Mouse (Mus musculus) kidney, postnatal 25 days (tissue): ENCODE data around the gene Plcb4.
"Not testable (repeated sequence)": the region's sequence is repeated elsewhere in the genome, so short reads cannot be mapped to it uniquely, and the experiment has no call there.

Experiments used
- DNase-seq, 2 experiments: peaks; one replicate each; pipeline ENCODE4 v3.0.0; 2021; ENCODE audit warnings: mixed read lengths in 2 of 2

Plcb4 gene

DNA sequence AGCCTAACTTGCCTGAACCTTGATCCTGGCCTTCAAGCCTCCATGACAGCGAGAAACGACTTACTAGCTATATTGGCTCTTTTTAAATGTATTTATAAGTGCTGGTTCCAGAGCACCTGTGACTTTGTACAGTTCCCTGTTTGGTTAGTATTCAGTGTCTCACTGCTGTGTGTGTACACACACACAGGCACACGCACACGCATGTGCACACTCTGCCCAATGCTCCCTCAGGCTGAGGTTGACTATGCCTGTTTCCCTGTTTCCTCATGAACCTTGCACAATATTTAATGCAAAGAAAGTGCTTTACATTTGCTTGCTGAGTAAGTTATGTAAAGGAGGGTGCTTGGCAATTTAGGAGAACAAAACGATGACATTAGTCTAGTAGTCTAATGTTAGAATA, 16.5 kb downstream of the Plcb4 start:
- DNase-seq = no peak

DNA sequence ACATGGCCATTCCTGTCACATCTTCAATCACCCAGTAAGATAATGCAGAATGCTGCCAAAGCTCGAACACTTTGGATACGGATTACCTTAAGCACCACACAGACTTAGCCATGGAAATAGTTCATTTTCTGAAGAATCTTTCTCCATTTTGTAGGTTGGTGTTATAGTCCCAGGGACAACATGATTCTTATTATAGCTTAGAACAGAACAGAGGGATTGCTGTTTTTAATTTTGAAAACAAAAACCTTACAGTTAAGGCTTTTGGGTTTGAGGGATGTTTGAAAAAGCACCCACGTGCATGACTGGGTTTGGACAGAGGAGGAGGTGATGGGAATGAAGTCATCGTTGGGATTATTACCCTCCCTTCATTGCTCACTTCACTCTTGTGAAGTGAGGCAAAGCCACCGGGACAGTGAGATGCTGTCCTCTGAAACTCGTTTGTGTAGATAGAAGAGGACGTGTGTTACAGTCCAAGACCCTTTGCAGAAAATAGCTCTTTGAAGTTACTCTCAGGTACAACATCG, 18.2 kb downstream of the Plcb4 start:
- DNase-seq = no peak

DNA sequence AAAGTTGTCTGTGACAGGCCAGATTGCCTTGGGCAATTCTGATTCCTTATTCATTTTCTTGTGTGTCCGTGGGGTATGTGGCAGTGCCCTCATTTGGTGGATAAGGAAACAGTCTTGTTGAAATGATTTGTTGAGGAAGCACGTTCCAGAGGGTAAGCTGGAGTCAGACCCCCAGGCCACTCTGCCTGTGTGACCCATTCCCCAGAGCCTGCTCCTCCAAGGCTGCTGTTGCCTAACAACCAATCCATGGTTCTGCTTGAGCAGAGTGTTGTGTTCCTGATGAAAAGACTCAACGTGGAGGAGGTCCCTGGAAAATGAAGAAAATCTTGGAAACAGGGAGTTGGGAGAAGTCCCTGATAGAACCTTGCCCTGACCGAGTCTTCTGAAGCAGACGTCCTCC, 18.8 kb downstream of the Plcb4 start:
- DNase-seq = no peak

DNA sequence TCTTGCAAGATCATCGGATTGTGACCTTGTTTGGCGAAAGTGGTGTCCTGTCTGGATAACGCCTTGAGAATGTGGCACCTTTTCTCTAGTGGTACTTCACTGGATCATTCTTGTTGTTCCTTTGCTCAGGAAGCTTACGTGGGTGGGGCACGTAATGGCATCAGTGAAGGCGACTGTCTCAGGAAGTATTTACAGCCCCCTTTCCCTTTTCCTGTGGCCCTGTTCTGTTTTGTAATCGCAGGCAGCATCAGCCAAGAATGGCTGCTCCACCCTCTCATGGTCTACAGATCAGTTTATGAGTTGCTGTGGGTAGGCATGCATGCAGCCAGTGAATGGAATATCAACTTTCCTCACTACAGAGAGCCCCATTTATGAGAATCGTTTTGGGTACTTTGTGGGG, 21.2 kb downstream of the Plcb4 start:
- DNase-seq = peak in 1 of 2 experiments; percentile 48

DNA sequence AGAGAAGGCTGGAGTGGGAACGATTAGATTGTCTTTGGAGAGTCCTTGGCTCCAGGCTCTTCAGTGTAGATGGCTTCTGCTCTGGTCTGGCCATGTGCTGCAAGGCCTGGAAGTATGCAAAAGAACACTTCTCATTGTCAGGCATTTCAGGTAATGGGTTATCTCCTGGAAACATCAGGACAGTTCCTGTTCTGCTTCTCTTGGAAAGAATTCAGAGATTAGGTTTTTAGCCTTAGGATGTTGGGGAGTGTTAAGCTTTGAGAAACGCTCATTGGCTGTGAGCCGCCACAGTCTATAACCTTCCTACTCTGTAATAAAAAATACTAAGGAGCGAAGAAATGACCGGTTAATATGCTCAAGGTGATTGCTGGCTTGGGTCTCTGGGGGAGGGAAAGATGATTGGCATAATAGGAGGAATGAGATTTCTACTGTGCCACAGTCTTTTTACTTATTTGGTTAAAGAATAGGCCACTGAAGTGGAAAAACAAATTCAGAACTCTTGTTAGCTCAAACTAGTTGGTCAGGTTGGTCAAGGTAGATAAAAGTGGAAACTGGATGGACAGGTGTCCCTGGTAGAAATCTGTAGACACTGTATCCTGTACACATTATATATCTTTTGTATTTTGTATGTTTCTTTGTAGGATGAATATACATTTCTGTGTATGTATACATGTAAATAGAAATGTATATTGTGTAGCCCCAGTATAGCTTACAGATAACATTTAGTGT, 21.8 kb downstream of the Plcb4 start:
- DNase-seq = no peak

DNA sequence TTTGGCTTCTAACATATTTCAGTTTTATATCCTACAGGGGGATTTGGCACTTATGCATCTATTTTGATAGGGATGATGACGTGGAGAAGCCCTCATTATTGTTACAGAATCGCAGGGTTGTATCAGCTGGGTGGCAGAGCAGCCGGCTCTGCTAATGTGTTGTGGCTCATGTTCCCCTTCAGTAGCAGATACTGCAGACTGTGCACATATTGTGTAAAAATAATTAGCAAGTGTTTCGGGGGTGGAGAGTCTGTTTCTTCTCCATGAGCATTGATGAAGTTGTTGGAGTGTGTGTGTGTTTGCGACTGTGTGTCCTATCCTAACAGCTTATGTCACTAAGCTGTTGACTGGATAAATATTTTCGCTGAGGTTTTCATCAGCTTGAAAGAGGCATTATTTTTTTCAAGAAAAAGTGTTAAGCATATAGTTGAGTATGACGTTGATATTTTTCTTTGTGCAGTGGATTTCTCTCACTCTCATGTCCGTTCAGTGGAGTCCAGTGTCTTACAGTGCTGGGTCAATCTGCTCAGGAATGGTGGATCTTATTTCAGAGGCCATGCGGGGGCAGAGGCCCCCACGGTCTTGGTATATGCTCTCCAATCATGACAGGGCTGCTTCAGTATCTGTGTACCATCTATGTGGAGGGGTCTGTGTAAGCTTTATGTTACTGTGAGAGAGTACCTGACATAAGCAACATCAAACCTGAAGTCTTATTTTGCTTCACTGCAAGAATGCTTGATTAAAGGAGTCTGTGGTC, 25.1 kb downstream of the Plcb4 start:
- DNase-seq = no peak

DNA sequence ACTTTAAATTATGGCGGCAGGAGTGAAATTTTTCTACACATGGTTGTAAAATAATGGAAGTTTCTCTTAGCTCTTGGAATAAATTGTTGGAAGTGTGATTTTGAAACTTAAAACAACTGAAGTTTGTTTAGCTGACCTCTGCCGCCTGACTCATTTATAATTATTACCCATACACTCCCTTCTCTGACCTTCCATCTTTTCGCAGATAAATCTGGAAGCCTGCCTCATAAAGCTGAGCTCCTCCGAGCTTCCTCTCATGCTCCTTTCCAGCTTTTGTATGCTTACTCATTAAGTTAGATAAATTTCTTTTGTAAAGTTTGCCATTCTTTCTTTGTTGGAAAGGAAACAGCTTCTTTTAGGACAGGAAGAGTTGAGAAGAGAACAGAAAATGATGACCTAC, 27.9 kb downstream of the Plcb4 start:
- no peak for DNase-seq

DNA sequence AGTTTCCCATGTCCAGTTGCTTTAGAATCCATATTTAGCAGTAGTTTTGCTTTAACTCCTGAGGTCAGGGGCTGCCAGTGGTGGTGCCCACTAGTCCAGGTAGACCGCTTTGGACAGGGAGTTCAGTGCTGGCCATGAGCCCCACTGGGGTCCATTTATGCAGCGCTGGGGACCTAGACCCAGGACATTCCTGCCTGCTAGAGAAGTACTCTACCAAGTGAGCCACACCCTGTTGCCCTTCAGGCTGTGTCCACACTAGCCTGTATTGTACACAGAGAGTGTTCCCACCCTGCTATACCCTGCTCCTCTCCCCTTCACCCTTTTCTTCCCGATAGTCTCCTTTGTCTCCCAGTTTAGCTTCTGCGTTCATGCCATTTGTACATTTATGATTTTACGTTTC, 28.8 kb downstream of the Plcb4 start:
- DNase-seq = no peak

DNA sequence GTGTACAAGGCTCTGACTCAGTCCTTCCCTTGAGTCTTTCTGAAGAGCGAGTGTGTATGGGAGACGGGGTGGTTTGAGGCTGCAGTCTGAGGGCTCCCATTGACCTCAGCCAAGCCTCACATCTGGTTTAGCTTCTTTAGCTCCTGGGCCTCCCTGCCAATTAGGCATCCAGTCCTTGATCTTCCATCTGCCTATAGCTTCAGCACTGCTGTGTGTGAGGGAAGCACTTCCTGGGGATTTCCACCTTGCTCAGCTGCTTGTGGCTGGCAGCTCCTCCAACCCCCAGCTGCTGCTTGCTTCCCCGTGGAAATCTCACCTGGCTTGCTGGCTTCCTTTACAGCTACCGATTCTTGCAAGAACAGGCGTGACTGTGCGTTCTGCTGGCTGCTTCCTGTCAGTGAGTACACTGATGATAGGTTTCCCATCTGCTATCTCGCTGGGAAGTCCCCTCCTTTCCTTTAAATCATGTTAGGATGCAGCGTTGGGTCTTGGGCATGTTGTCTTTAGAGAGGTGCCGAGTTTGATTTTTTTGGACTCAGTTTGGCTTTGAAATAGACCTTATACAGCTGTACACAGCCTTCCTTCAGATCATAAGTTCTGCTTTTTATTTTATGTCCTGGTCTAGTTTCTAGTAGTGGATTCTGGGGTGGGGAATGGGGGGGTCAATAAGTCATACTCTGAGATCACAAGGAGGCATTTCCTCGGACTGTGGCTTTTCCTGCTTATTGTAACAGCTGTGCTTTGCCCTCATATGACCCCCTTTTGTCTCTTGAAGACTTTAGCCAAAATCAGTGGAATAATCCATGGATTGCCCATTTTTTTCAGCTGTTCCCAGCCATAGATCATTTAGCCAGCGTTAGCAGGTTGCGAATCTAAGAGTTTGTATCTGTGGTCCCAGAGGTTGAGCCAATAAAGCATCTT, 34.0 kb downstream of the Plcb4 start:
- peak; percentile 57 to 82 for DNase-seq

DNA sequence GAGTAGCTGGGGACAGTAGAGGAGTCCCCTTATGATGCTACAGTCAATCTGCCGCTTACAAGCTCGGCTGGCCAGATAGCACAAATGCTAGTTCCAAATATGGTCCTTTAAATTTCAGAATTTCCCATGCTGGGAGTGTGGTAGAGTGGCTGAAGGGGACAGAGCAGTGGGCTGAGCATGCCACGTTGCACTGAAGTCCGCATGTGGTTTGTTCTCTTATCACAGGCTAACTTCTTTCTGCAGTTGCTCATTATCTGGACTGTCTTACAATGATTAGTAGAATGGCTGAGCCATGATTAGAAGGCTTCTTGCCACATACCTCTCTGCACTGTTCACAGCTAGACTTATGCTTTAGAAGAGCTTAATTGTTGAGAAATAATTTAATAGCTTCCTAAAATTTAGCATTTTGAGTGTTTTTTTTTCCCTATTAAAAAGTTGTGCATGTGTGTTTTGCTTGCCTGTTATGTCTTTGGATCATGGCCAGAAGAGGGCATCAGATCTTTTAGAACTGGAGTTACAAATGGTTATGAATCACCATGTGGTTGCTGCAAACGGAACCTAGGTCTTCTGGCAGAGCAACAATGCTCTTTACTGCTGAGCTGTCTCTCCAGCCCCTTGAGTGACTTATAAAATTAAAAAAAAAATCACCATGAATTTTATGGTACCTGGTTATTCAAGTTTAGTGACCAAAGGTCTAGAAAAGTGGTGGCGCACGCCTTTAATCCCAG, 42.0 kb downstream of the Plcb4 start:
- DNase-seq = no peak

DNA sequence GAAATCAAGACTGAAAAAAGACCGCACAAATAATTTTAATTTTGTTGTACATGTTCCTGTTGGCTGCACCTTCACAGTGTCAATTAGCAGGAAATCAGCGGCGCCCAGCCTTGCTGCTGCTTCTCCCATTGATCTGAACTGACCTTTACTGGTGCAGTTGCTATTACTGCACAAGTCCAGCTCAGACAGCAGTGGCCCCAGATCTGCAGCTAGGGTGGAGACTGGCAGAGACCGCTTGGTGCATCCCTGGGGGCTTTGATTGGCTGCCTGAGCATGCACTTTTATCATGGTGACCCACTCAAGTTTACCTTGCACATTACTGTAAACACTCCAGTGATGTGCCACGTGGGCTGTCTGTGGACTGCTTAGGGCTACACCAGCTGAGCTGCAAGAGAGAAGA, 45.9 kb downstream of the Plcb4 start:
- DNase-seq = no peak

DNA sequence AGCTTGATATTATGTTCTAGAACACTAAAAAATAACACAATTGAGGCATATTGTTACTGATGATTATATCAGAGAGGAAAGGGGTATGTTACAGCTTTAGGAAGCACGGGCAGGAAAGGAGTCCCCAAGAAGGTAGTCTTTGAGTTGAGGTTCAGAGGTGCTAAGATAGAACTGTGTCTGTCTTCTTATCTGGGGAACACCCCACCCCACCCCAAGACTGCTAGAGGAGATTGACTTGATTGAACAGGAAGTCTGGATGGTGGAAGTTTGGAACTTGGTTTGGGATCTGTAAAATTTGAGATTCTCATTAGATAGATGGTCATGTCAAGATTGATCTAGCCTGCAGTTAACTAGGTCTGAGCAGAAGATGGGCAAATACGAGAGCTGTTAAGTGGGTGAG, 48.5 kb downstream of the Plcb4 start:
- DNase-seq = no peak

DNA sequence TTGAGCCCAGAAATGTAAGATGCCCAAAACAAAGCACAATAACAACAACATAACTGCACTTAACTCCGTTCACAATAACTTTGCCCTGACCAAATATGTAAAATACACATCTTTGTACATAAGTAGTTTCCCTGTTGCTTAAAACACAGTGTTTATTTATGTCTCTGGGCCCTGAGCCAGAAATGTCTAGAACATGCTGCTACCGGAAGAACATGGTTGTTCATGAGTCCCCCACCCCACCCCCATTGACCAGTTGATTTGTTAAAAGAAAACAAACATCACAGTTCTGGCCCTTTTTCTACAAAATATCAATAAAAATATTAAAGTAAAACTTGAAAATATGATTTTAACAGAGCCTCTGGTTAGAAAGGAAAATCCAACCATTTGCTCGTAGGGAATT, 49.6 kb downstream of the Plcb4 start:
- DNase-seq = no peak

DNA sequence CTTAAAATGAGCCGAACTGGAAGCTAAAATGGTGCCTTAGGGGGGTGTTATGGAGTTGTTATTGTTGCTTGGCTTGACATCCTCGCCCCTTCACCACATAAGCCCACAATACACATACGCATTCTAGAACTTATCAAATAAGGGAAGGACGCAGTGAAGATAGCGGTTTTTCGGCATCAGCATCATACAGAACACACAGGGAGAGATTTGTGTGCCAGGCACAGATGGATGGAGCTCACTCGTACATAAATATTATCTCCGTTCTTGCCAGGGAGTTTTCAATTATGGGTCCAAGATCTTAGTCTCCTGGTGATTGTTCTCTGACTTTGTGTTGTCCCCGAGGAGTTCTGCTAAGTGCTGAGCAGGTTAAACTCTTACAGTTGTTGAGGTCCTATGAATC, 50.0 kb downstream of the Plcb4 start:
- DNase-seq = no peak

DNA sequence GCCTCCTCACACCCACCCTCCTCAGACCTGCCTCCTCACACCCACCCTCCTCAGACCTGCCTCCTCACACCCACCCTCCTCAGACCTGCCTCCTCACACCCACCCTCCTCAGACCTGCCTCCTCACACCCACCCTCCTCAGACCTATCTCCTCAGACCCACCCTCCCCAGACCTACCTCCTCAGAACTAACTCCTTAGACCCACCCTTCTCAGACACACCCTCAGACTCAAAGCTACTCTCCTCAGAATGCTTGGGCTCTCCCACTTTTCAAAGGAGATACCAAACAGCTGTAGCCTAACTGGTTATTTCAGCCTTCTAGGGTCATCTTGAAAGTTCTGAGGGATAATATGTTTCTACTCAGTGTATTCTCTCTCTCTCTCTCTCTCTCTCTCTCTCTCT, 50.9 kb downstream of the Plcb4 start:
- not testable (repeated sequence) for DNase-seq

DNA sequence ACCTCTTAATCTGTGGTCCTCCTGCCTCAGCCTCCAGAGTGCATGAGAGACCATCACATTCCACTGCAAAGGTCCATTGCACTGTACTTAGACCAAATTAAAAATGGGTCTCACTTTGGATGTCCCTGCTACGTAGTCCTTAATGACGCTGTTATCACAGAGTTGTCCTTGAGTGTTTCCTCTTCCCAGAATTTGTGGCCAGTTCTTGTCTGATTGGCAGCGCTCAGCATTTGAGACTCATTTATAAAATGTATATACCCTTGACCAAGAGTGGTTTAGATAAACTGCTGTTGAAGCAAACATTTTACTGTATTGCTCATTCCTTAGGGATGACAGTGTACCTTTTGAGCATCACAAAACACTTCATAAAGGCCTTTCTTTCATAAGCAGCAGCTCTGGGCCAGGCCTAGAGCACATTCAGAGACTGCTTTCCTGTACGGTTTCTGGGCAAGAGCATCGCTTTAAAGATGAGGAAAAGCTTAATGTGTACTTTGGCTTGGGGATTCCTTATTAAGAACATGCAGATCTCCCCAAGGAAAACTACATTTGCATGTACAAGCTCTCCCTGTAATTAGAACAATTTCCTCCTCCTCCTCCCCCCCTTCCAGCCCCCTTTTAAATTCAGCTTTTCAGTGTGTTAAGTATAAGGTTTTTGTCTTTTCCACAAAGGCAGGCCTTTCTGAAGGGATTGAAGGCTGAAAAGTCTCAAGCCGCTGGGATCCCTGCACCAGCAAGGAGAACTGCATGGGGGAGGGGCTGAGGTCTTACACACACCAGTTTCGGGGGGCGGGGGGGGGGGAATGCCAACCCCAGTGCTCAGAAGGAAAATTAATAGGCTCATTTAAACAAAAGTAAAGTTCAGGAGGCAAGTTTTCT, 52.5 kb downstream of the Plcb4 start:
- DNase-seq = peak in 1 of 2 experiments; percentile 73

DNA sequence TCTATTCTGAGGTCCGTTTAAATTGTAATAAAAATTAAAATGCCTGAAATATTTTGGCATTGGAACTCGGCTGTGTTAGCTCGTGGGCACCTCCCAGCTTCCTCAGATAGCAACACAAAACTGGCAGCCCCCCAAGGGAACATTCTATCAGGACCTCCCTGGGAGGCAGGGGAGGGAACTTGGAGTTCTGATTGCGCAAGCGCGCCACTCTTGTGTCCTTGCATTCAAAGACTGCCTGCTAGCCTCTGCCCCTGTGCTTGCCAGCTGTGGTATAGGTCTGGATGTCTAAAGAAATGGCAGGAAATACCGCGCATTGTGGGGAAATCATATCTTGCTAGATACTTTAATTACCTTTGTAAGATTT, 53.1 kb downstream of the Plcb4 start:
- DNase-seq = peak; percentile 93 to 94

DNA sequence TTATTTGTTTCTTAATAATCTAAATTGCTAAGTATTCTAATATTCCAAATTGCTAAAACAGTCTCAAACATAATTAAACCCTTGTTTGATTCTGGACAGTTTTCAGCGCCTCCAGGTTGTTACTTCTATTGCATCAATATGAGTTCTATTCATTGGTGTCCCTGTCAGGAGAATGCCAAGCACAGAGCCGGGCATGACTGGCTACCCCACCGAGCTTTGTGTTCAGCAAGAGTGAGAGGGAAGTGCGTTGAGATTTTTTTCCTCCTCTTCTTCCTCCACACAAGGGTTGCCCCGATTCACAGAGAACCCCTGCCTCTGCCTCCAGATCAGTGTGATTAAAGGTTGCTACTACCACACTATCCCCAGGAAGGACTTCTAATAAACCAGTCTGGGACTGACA, 53.5 kb downstream of the Plcb4 start:
- no peak for DNase-seq

DNA sequence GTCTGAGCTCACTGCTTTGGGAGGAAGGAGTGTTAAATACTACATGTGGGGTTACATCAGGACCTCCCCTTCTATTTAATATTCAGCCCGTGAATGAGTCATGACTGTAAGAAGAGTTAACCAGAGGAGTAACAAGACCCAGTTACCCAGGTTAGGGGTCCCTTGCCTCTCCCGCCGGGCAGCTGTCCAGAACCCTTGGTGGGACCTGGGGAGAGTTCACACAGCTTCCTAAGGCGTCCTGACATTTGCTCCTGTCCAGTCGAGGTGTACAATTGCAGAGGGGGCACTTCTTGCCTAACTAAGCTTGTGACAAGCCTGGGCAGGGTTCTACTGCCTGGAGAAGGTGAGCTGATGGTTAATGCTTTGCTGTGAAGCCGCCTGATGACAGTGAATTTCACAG, 54.1 kb downstream of the Plcb4 start:
- DNase-seq = no peak

DNA sequence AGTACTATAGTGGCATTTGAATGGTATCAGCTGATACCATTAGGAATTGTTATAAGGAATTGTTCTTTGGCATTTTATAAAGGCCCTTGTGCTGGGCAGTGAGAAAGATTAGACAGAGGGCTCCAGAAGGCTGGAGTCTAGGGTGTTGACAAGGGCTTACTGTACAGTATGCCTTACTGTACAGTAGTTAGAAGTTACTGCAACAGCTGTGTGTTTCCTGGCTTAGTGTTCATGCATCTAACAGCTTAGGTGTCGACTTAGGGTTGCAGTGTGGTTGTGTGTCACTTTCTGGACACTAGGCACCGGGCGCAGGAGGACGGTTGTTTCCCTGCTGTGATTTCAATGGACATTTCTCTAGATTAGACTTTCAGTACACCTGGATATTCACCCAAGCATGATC, 57.4 kb downstream of the Plcb4 start:
- no peak for DNase-seq
